Mouse (Mus musculus) bone marrow, adult 2 months (tissue): ENCODE results near the gene Slx4ip.

Experiments
- CTCF ChIP-seq: fragments of 200-500 bp; IDR thresholded peaks from 2 replicates; pipeline ENCODE4 v1.5.1; 2011; ENCODE audit warnings: low read length, control low read depth; ENCODE audit not compliant: control insufficient read depth, insufficient read depth
- POLR2A ChIP-seq: fragments of 200-500 bp; IDR thresholded peaks from 2 replicates; pipeline ENCODE4 v1.6.1; 2011; ENCODE audit warnings: low read depth, mild to moderate bottlenecking, control low read depth, low read length, borderline replicate concordance; ENCODE audit not compliant: control insufficient read depth

DNA sequence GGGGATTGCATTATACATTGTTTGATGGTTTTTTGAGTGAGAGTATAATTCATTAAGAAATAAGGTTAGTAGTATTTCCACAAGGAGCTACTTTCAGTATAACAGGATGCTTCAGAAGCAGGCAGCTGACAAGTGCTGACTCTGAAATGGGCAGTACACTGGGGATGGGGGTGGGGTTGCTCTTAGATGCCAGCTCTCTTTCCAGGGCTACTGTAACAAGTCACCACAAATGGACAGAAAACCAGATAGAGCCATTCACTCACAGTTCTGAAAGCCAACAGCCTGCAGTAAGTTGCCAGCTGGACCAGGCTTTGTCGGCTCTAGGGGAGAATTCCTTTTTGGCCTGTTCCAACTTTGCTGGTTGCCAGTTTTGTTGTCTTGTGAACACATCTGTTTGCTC, 84.8 kb downstream of the Slx4ip start:
- TF ChIP-seq CTCF (no peak), POLR2A (no peak)
